Mouse (Mus musculus): ENCODE measurements at regions not wholly inside any gene's neighbourhood (a gene's known extent, or its start where the extent isn't known, plus 50 kb on each side); places are given as distances from the start of the nearest gene placed in this dataset.

DNA sequence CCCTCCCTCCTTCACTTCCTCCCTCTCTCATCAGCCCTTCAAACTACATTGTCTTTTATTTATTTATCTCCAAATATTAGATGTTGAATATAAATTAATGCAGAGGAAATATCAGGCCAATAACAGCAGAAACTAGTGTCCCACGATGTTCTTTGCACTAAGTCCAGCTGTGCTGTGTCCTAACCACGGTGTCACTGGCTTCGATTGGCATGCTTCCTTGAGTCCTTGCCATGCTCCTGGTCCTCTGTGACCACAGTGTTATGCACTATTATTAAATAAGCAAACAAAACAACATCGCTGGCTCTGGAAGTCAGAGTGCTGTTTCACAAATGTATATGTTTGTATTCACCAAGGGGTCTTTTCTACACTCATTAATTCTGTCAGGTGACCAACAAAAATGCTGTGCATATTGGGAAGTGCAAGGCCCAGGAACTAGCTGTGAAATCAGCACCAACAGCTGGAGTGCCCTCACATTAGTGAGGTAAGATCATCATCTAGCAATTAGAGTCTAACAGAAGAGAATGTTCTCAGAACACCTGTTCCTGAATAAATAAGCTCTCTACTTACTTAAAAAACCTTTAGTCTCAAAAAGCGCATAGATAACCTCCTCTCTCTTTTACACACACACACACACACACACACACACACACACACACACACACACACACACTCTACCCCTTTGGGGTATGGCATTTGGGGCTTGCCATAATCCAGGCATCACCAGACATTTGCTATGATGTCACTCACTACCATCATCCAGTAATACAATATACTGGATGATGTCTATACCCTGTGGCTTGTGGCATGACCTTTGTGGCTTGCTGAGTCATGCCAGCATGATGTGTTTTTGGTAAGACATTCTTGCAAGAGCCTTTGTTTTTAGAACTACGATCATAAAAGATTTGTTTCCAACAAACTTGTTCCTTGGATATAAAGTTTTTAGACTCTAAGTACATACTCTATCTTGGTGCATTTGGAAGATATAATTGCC lies 81.9 kb upstream of the Rgs2 start:
- intact Hi-C loops (cut with DNase I) = no loop called here
- DNase-seq (ENCODE audit: low spot score) = no peak

DNA sequence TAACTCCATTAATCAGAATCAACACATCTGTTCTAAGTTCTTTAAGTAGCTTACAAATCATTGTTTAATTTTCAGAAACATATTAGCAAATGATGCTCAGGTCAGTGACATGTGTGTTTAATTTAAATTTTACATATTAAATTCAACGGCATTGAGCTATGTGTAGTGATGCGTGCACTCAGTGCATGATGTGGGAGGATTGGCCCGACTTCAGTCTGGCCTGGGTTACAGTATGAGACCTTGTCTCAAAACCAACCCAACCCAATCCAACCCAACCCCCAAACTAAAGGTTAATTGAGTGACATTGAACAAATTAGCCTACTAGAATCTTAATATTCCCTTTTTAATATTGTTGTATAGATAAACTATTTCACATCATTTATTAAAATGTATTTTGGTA lies 75.0 kb upstream of the Rgs2 start:
- intact Hi-C loops (cut with DNase I) = no loop called here

DNA sequence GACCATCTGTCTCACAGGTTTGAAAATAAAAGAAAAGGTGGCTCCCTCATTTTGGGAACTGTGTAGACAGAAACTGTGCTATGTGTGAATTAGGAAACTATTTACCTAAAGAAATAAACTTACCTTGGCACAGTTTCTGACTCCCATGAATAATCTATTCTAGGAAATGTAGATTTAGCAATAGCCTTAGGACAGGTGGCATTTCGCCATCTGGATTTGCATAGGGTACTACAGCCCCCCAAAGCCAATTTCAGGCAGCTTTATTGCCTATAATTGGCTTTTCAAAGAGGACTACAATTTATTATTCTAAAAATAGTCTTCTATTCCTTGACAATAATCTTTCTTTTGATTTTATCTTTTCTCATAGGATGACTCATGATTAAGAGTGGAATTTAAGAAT lies 74.5 kb upstream of the Rgs2 start:
- DNase-seq (ENCODE audit: low spot score) = no peak
- intact Hi-C loops (cut with DNase I) = no loop called here

More for the DNA sequence above, 75.0 kb upstream of the Rgs2 start:
- no peak for DNase-seq (ENCODE audit: low spot score)

DNA sequence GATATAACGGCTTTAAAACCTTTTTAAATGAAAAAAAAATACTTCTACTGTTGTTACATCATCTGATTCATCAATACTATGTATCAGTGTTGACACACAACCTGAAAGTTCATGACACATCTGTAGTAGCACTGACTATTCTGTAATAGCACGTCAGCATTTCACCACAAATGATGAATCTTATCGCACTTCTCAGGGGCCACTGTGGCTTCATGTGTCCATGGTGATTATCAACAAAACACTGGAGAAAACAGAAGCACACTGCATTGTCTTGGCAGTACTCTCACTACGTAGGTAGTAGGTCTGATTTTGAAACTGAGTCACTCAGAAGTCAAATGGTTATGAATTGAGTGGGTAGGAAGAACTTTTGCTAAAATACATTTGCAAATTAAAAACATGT lies 72.0 kb upstream of the Rgs2 start:
- DNase-seq (ENCODE audit: low spot score) = no peak
- intact Hi-C loops (cut with DNase I) = no loop called here

DNA sequence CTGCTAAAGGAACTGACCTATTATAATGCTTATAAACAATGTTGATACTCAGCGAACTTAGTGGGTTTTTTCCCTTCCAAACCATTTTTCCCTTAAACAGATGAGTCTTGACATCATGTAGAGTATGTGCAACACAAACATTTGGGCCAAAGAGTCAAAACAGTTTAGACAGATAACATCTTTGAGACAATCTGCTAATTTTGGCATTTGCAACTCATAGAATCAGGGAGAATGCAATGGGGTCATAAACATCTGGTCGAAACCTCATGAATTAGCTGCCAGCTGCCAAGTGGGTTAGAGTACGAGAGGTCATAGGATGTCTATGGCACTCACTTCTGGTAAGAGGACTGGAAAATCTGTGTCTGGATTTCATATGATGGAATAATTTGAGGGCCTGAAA lies 57.3 kb upstream of the Rgs2 start:
- intact Hi-C loops (cut with DNase I) = no loop called here
- no peak for DNase-seq (ENCODE audit: low spot score)

DNA sequence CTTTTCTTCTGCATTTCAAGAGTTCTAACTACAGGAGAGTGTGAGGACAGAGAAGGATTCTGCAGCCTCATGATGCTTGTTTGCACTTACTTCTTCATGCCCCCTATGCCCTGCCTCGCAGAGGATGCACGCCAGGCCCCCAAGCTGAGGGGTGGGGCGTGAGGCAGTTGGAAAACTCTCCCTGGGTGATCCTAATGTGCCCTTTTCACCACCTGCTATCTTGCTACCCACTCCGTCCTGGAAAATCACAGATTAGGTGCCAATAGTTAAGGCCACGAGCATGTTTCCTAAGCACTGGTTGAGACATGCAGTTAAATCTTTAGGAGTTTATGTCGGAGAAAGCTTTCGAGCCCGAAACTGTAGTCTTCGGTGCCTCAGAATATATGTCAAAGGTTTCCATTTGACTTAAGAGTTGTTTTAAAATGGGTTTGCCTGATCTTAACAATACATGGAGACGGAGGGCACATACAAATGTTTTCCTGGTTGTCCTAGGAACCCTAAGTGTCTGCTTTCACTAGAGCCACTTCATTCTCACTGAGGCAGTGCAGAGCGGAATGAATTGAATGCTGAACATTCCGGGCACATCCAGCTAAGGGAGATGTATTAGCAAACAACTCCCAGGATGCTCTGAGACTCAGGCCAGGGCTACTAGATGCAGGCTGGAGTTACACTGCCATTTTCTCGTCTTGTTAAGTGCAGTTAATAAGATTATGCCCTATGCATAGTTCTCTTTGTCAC lies 51.7 kb upstream of the Rgs2 start:
- intact Hi-C loops (cut with DNase I) = loop anchor here (2.0 kb wide), 1 partner anchor 37 kb away; no protein-coding TSS in a partner anchor

More for the DNA sequence above, 51.7 kb upstream of the Rgs2 start:
- DNase-seq (ENCODE audit: low spot score) = no peak

Data from heart, postnatal 25 days (tissue).